Mouse (Mus musculus): ENCODE measurements around the gene Lig4.

DNA sequence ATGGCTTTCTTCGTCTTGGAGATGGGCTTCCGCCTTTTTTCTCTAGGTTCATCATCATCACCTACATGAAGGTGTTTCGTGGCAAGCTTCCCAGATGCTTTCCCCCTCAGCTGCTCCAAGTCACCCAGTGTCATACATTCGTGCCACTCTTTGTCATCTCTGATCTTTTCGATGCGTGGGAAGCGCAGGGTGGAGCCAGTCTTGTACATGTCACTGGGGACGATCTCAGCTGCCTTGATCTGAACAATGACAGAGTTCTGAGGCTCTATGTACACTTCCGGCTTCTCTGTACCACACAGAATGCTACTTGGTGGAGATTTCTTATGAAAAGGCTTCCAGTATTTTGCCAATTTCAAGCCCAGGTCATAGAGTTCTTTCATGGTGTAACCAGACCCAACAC is 5.6 kb downstream of the Lig4 start:
- no peak for TF ChIP-seq CTCF (conservative IDR thresholded peaks at IDR 0.05; ENCODE audit: low read length)
- no peak for TF ChIP-seq NANOG (IDR thresholded peaks at IDR 0.05; ENCODE audit: borderline replicate concordance, low read length)
- no peak for TF ChIP-seq POU5F1 (IDR thresholded peaks at IDR 0.05; ENCODE audit: borderline replicate concordance, low read length)

Measured in E14TG2a.4 (cell line).